Mouse (Mus musculus) ovary, adult 18-20 months (tissue): ENCODE measurements at regions not wholly inside any gene's neighbourhood (a gene's known extent, or its start where the extent isn't known, plus 50 kb on each side); places are given as distances from the start of the nearest gene placed in this dataset.
"Not testable (repeated sequence)": the region's sequence is repeated elsewhere in the genome, so short reads cannot be mapped to it uniquely, and the experiment has no call there.

Experiments used
- DNase-seq: peaks from one replicate; pipeline ENCODE4 v3.0.0; 2022; ENCODE audit warnings: low spot score, mixed read lengths

DNA sequence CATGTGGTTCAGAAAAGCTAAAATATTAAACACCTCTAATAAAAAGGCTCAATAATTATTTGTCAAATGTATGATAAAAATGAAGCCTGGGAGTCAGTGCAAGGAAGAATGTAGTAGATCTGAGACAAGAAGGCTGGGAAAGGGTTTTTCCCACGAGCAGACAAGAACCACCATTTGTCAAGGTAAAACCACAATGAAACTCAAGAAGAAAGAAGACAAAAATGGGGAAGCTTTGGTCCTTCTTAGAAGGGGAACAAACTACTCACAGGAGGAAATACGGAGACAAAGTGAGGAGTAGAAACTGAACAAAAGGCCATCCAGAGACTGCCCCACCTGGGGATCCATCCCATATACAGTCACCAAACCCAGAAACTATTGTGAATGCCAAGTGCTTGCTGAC is 420.0 kb downstream of the Hs3st1 start:
- DNase-seq, result no peak

DNA sequence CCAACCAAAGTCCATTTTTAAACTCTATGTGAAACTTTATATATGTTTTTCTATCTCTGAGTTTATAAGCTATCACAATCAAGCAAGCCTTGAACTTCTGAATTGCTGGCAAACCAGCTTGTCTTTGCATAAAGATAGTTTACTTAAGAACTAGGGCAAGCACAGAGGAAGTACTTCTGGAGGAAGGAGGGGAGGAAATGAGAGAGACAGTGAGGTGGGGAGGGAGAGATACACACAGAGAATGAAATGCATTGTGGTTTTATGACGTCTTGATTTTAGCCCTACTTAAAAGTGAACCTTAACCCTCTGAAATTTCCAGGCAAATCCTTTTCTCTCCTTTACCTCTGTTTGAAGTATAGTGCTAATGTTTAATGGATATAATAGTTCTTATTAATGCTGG is 421.0 kb downstream of the Hs3st1 start:
- no peak for DNase-seq

GRCm38 (mm10) chr5:39325399-39325798 is 429.9 kb downstream of the Hs3st1 start:
- DNase-seq, result no peak

DNA sequence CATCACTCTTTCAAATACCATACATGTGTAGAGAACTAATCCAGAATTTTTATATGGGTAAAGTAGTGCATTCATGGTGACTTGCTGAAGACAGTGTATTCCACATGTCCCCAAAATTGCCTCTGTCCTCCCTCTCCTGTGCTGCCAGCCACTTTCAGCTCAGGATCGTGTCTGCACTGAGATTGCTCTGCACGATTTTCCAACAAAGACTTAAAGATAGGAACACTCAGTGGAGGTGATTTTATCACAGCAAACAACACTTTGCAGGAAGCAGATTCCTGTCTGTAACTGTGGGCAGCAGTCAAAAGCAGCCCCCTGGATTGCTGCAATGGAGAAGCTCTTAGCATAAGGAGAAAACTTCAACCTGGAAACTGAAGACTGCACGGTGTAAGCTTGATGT is 438.8 kb downstream of the Hs3st1 start:
- no peak for DNase-seq

- no peak for DNase-seq
Measured at GRCm38 (mm10) chr5:39311211-39311610, 434.6 kb upstream of the Clnk start.

- no peak for DNase-seq
Measured at GRCm38 (mm10) chr5:39305794-39306193, 429.2 kb upstream of the Clnk start.

DNA sequence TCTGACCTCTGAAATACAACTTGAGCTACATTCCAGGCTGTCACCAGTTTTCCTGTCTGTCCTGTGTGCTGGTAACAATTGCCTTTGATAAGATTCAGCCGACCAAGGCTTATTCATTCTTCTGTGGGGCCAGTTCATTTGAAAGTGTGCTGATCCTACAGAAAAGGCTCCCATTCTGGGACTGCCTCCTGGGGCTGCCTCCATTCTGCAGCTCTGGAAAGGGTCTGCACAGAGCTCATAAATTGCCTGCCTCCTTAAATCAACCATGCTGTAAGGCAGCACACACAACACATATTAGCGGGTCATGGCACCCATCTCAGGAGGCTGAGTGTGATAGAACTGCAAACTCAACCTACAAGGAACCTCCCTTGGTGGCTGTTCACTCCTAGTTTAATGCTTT is 416.2 kb upstream of the Clnk start:
- DNase-seq, result no peak

- DNase-seq, result no peak
Measured at GRCm38 (mm10) chr5:39281021-39281420, 404.4 kb upstream of the Clnk start.

DNA sequence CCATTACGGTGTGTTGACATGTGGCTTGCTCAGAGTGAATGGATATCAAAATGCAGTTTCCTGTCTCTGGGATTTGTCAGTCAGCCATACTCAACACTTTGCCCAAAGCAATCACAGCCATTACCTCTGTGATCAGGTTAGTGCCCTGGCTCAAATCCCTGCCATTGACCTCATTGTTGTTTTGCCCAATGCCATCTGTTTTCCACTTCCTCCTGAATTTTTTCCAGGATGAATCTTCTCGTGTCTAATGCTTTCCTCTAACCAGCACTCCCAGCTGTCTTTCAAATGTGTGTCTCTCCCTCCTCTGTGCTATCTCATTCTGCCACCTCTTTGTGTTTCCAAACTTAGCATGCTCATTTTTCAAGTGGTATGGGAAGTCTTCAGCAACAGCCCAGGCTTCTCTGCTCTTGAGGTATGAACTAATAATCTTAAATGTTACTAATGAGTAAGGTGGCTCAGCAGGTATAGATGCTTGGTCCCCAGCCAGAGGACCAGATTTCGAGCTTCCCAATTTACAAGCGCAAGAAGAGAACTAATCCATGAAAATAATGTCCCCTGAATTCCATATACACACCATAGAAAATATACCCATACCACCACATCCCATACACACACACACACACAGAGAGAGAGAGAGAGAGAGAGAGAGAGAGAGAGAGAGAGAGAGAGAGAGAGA is 397.2 kb upstream of the Clnk start:
- no peak for DNase-seq

- DNase-seq, result no peak
Measured at GRCm38 (mm10) chr5:39267106-39267505, 390.5 kb upstream of the Clnk start.

- DNase-seq, result no peak
Measured at GRCm38 (mm10) chr5:39260721-39261190, 384.1 kb upstream of the Clnk start.

DNA sequence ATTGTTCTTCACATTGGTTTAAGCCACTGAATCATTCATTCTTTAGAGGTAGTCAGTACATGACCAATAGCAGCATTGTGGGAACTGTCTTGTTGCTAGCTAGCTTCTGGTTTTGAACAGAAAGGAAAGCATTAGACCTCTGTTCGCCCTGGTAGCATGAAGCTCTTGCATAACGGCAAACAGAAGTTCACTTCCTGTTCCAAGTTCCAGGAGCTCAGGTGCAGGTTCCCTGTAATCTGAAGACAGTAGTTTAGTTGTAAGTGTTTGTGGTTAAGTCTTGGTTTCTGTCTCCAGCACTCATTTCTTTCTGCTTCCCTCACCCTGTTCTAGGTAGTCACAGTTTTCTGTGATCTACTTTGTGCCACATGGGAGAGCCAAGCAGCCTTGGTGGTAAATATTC is 381.1 kb upstream of the Clnk start:
- DNase-seq, result no peak

DNA sequence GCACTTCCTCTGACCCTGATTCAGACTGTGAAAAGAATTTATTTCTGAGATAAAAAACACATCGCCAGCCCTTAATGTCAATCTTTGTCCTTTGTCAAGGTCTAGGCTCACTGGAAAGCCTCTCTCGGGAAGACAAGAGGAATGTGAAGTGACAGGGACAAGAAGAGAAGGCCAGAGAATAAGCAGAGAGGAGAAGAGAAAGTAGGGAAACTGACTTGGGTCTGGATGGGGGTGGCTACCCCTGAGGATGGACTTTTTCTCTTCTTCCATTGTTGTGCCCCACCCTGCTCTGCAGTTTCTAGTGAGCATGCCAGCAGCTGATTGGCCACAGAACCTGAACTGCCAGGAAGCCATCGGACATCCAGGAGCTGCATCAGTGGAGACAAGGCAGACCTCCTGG is 375.6 kb upstream of the Clnk start:
- no peak for DNase-seq

DNA sequence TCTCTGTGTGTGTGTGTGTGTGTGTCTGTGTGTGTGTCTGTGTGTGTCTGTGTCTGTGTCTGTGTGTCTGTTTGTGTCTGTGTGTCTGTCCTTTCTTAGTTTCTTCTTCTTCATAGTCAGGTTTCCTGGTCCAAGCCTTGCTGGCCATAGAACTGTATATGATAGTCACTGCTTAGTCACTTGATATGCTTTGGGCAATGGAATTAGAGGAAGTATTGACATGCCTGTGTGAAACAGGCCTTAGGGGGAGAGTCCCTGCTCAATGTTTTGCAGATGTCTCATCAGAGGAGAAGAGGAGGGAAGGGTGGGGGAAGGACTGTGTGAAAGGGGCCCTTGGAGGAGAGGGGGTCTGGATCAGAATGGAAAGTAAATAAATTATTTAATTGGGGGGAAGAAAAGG is 374.4 kb upstream of the Clnk start:
- no peak for DNase-seq

DNA sequence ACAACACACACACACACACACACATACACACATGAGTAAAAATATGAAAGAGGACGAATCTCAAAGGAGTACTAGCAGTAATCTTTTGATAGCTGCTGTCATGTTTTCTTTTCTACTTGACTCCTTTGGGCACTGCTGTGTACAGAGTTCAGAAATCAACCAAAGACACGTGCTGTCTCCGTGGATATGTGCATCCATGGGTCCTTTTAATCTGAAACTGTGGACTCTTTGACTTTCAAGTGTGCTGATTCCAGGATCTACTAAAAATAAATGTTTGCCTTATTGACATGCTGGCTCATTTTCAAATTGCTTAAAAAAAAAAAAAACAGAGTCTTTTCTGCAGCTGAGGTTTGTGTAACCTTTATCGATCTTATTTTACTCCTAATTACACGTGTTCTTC is 343.1 kb upstream of the Clnk start:
- no peak for DNase-seq

GRCm38 (mm10) chr5:39216326-39216725 is 339.7 kb upstream of the Clnk start:
- DNase-seq, result no peak

- no peak for DNase-seq
Measured at GRCm38 (mm10) chr5:39215016-39215415, 338.4 kb upstream of the Clnk start.

DNA sequence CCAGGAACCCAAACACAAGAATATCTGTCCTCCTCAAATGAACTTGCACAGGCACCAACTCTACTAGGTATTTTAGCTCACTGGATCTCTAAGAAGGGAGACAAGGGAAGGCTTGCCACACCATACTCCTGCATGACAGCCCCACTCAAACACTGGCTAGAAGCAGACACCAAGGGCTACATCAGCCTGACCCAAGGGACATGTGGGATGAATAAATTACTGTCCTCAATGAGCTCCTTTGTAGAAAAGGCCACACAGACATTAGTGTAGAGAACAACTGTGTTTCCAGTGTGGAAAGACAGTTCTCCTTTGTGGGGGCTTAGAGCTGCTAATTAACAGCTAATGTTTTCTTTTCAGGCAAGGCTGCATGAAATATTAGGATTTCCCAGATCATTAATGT is 335.9 kb upstream of the Clnk start:
- no peak for DNase-seq

DNA sequence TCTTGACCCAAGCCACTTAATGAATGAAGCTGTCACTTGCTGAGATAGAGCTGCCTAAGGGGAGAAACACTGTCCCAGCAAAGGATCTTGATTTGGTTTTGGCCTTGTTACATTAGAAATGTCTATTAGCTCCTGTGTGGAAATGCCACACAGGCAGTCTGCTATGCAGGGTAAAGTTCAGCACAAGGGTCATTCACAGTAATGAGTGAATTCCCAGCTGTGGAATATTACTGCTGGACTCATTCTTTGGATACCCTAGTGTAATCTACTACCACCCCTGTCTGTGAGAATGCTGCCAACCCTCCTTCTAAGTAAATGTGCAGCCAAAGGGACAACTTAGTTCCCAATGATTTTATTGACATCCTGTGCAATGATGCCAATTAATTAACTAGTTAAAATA is 322.2 kb upstream of the Clnk start:
- DNase-seq, result no peak

DNA sequence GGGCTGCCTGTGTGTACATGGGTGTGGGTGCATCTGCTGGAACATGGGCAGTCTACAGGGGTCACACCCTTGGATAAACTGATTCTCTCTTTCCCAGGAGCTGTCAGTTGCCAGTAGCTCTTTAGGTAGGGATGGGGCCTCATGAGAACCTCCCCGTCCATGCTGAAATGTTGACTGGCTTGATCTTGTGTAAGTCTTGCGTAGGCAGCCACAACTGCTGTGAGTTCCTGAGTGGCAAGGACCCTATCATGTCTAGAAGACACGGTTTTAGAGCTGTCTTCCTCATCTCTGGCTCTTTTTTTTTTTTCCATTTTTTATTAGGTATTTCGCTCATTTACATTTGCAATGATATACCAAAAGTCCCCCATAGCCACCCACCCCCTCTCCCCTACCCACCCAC is 314.5 kb upstream of the Clnk start:
- not testable (repeated sequence) for DNase-seq

DNA sequence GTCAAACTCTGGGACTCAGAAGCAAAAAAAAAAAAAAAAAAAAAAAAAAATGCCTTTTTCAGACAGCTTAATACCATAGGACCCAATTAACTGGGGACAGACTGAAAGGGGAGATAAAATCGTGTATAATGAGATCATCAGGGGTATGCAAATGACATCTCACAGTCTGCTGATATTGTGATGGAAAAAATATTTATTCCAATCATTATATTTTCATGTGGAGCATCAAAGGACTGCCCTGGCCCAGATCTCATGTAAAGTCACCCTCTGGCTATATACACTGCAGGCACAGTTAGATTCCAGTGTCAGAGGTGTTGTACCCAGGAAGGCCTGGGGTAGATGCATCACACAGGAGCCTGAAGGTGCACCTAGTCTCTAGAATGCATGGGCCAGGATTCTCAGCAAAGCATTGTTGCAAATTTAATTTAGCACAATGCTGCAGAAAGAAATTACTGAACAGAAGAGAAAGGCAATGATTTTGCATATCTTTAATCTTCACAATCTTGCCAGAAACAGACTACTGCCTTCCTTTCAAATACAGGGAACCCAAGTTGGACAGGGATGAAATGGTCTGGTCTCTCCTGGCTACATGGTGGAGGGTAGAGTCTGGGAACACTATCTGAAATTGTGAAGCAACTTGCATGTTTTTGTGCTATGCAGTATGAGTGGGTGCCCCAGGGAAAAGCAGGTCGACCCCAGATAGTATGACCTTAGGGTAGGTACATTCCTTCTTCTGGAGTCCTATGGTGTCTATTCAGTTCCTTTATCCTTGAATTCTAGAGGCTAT is 305.2 kb upstream of the Clnk start:
- DNase-seq, result no peak

DNA sequence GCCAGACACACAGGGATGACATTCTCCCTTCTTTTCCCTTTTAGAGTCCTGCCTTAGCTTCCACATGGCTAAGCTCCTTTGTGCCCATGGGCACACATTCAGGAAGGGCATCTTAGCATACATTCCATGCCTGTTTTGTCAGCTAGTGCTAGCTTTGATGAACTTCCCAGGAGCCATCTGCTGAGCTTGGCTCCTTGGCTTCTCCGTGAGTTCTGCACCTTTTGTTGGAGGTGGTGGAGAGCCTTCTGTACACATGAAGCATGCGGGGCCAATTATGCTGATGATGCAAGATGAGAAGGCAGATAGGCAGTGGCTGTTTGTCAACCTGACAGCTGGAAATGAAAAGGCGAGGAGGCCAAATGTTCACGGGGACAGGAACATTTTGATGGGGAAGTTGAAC is 304.4 kb upstream of the Clnk start:
- no peak for DNase-seq

DNA sequence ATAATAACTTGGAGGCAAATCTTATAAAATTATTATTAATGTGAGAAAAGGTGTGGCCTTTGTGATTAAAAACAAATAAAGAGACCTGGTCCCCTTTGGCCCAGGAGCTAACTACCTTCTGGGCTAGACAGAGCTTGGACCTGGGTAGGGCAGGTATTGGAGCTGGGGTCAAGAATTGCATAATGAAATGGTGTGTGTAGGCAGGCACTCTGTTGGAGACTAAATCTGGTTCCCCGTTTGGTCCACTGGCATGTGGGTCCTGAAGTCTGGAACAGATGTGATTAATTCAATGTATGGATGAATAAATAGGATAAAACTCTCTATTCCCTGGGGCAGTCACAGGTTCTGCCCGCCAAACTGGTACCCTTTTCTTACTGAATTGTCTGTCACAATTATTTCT is 301.3 kb upstream of the Clnk start:
- DNase-seq, result no peak

- DNase-seq, result no peak
Measured at GRCm38 (mm10) chr5:39176906-39177305, 300.3 kb upstream of the Clnk start.
